Mouse (Mus musculus): ENCODE measurements around the gene Mfsd7a. TPM values are rescaled to one million over a fixed set of nuclear protein-coding genes. Genes with fewer than 3 reads are reported as not detected.
A peak's percentile ranks its signal among the peaks of the same experiment; 100 is the strongest.

Gene Mfsd7a
- polyA plus RNA-seq, 1 experiment from 2014 or later: not detected

GRCm38 (mm10) chr5:108460461-108460860, 11.8 kb upstream of the Mfsd7a start:
- 46% methylated on average over 6 of the region's 6 CpGs for WGBS
- peak; percentile 1; the same call in 1 of the 2 replicates for ATAC-seq (ENCODE audit: low FRiP score)
- H3K9ac ChIP-seq: peak overlapping the region; percentile 99

GRCm38 (mm10) chr5:108458706-108459105, 10.0 kb upstream of the Mfsd7a start:
- Histone ChIP-seq H3K9me3 (no peaks in the 10 kb centered on the region), H3K9ac (no peak overlapping the region), H3K4me2 (no peak overlapping the region), H3K27ac (no peak overlapping the region), H3K4me1 (peaks cover 23% of the 10 kb centered on the region), H3K36me3 (replicated peaks) (no peaks in the 10 kb centered on the region), H3K27me3 (peaks cover 21% of the 10 kb centered on the region), H3K4me3 (replicated peaks) (no peak overlapping the region)
- no peak for ATAC-seq (ENCODE audit: low FRiP score)
- 78% methylated on average over 2 of the region's 2 CpGs for WGBS

More at GRCm38 (mm10) chr5:108460461-108460860, 11.8 kb upstream of the Mfsd7a start:
- H3K36me3 ChIP-seq (replicated peaks): no peaks in the 10 kb centered on the region
- no peak overlapping the region for H3K27ac ChIP-seq
- peaks cover 38% of the 10 kb centered on the region for H3K4me1 ChIP-seq
- peaks cover 21% of the 10 kb centered on the region for H3K27me3 ChIP-seq
- H3K4me3 ChIP-seq (replicated peaks): peak overlapping the region; percentile 89
- H3K4me2 ChIP-seq: peak overlapping the region; percentile 99
- no peaks in the 10 kb centered on the region for H3K9me3 ChIP-seq

GRCm38 (mm10) chr5:108454094-108454493, 5.4 kb upstream of the Mfsd7a start:
- 41% methylated on average over 3 of the region's 3 CpGs for WGBS
- Histone ChIP-seq H3K36me3 (replicated peaks) (no peaks in the 10 kb centered on the region), H3K27me3 (peaks cover 33% of the 10 kb centered on the region), H3K4me3 (replicated peaks) (no peak overlapping the region), H3K27ac (no peak overlapping the region), H3K4me2 (no peak overlapping the region), H3K9me3 (no peaks in the 10 kb centered on the region), H3K4me1 (no peaks in the 10 kb centered on the region), H3K9ac (no peak overlapping the region)
- ATAC-seq (ENCODE audit: low FRiP score): no peak

GRCm38 (mm10) chr5:108452422-108452821, 3.7 kb upstream of the Mfsd7a start:
- ATAC-seq (ENCODE audit: low FRiP score): no peak
- H3K4me1 ChIP-seq: peaks cover 7% of the 10 kb centered on the region

GRCm38 (mm10) chr5:108451611-108452010, 2.9 kb upstream of the Mfsd7a start:
- Histone ChIP-seq H3K27ac (no peak overlapping the region), H3K4me3 (replicated peaks) (no peak overlapping the region), H3K9me3 (no peaks in the 10 kb centered on the region), H3K9ac (no peak overlapping the region), H3K4me1 (peaks cover 7% of the 10 kb centered on the region), H3K27me3 (peaks cover 44% of the 10 kb centered on the region), H3K36me3 (replicated peaks) (no peaks in the 10 kb centered on the region), H3K4me2 (no peak overlapping the region)
- WGBS: 74% methylated on average over 1 of the region's 1 CpGs
- no peak for ATAC-seq (ENCODE audit: low FRiP score)

More at GRCm38 (mm10) chr5:108452422-108452821, 3.7 kb upstream of the Mfsd7a start:
- no peak overlapping the region for H3K4me2 ChIP-seq
- H3K27me3 ChIP-seq: peaks cover 37% of the 10 kb centered on the region
- no peak overlapping the region for H3K9ac ChIP-seq
- no peaks in the 10 kb centered on the region for H3K36me3 ChIP-seq (replicated peaks)
- H3K9me3 ChIP-seq: no peaks in the 10 kb centered on the region
- no peak overlapping the region for H3K27ac ChIP-seq
- 96% methylated on average over 1 of the region's 1 CpGs for WGBS
- H3K4me3 ChIP-seq (replicated peaks): no peak overlapping the region

GRCm38 (mm10) chr5:108450837-108451540, 2.3 kb upstream of the Mfsd7a start:
- WGBS: 78% methylated on average over 8 of the region's 8 CpGs
- Histone ChIP-seq H3K9me3 (no peaks in the 10 kb centered on the region), H3K27ac (no peak overlapping the region), H3K4me2 (no peak overlapping the region), H3K27me3 (peaks cover 43% of the 10 kb centered on the region), H3K9ac (no peak overlapping the region), H3K4me1 (peaks cover 7% of the 10 kb centered on the region), H3K4me3 (replicated peaks) (no peak overlapping the region), H3K36me3 (replicated peaks) (no peaks in the 10 kb centered on the region)
- no peak for ATAC-seq (ENCODE audit: low FRiP score)

GRCm38 (mm10) chr5:108447857-108448256, 834 bp downstream of the Mfsd7a start:
- ATAC-seq (ENCODE audit: low FRiP score): no peak
- no peak overlapping the region for H3K4me3 ChIP-seq (replicated peaks)
- H3K27ac ChIP-seq: no peak overlapping the region
- peaks cover 42% of the 10 kb centered on the region for H3K27me3 ChIP-seq
- no peaks in the 10 kb centered on the region for H3K9me3 ChIP-seq
- no peaks in the 10 kb centered on the region for H3K36me3 ChIP-seq (replicated peaks)
- H3K4me1 ChIP-seq: peaks cover 7% of the 10 kb centered on the region
- WGBS: 83% methylated on average over 7 of the region's 7 CpGs
- H3K4me2 ChIP-seq: no peak overlapping the region
- no peak overlapping the region for H3K9ac ChIP-seq

GRCm38 (mm10) chr5:108446973-108447372, 1.7 kb downstream of the Mfsd7a start:
- Histone ChIP-seq H3K4me1 (peaks cover 7% of the 10 kb centered on the region), H3K9me3 (no peaks in the 10 kb centered on the region), H3K36me3 (replicated peaks) (no peaks in the 10 kb centered on the region), H3K27me3 (peaks cover 37% of the 10 kb centered on the region), H3K4me3 (replicated peaks) (no peak overlapping the region), H3K27ac (no peak overlapping the region), H3K4me2 (no peak overlapping the region), H3K9ac (no peak overlapping the region)
- WGBS: 91% methylated on average over 3 of the region's 3 CpGs
- ATAC-seq (ENCODE audit: low FRiP score): no peak

GRCm38 (mm10) chr5:108436101-108436500, 12.6 kb downstream of the Mfsd7a start:
- H3K27me3 ChIP-seq: peaks cover 15% of the 10 kb centered on the region; the same call in 1 of the 2 replicates
- H3K27ac ChIP-seq: no peak overlapping the region
- H3K4me2 ChIP-seq: no peak overlapping the region
- no peaks in the 10 kb centered on the region for H3K9me3 ChIP-seq
- no peak for ATAC-seq (ENCODE audit: low FRiP score)
- H3K4me3 ChIP-seq (replicated peaks): no peak overlapping the region
- 72% methylated on average over 2 of the region's 2 CpGs for WGBS
- peaks cover 14% of the 10 kb centered on the region for H3K4me1 ChIP-seq
- no peak overlapping the region for H3K9ac ChIP-seq
- peaks cover 17% of the 10 kb centered on the region for H3K36me3 ChIP-seq (replicated peaks)

GRCm38 (mm10) chr5:108433804-108434587, 14.7 kb downstream of the Mfsd7a start, which contains the start of gene Atp5k:
Atp5k (minus strand) TSS chr5:108434448.
- H3K27me3 ChIP-seq: peaks cover 15% of the 10 kb centered on the region; the same call in 1 of the 2 replicates
- peaks cover 14% of the 10 kb centered on the region for H3K4me1 ChIP-seq
- WGBS: 1% methylated on average over 42 of the region's 42 CpGs
- peak within 1 kb of the TSS; percentile 94 for H3K4me2 ChIP-seq
- ATAC-seq (ENCODE audit: low FRiP score): peak; percentile 91
- H3K36me3 ChIP-seq (replicated peaks): peaks cover 32% of the 10 kb centered on the region
- peak within 1 kb of the TSS; percentile 95 for H3K9ac ChIP-seq
- H3K4me3 ChIP-seq (replicated peaks): peak within 1 kb of the TSS; percentile 88
- H3K9me3 ChIP-seq: no peaks in the 10 kb centered on the region
- 0 out of 2 replicates have a peak within 1 kb of the TSS, but pooled peaks have one; percentile 42 for H3K27ac ChIP-seq

- H3K4me3 ChIP-seq (replicated peaks): no peak overlapping the region
- ATAC-seq (ENCODE audit: low FRiP score): no peak
- 94% methylated on average over 6 of the region's 6 CpGs for WGBS
Measured at GRCm38 (mm10) chr5:108431196-108431595, 17.5 kb downstream of the Mfsd7a start.

GRCm38 (mm10) chr5:108427186-108427585, 21.5 kb downstream of the Mfsd7a start:
- no peaks in the 10 kb centered on the region for H3K27me3 ChIP-seq
- no peak overlapping the region for H3K4me2 ChIP-seq
- peaks cover 24% of the 10 kb centered on the region for H3K36me3 ChIP-seq (replicated peaks)
- WGBS: 65% methylated on average over 1 of the region's 1 CpGs
- no peak overlapping the region for H3K4me3 ChIP-seq (replicated peaks)
- H3K4me1 ChIP-seq: no peaks in the 10 kb centered on the region
- 0 out of 2 replicates have a peak, but pooled peaks have one; percentile 44 for ATAC-seq (ENCODE audit: low FRiP score)
- H3K27ac ChIP-seq: no peak overlapping the region
- H3K9me3 ChIP-seq: no peaks in the 10 kb centered on the region
- no peak overlapping the region for H3K9ac ChIP-seq

More at GRCm38 (mm10) chr5:108431196-108431595, 17.5 kb downstream of the Mfsd7a start:
- Histone ChIP-seq H3K4me1 (peaks cover 14% of the 10 kb centered on the region), H3K9me3 (no peaks in the 10 kb centered on the region), H3K4me2 (no peak overlapping the region), H3K27ac (no peak overlapping the region), H3K36me3 (replicated peaks) (peaks cover 32% of the 10 kb centered on the region), H3K27me3 (peaks cover 7% of the 10 kb centered on the region; the same call in 1 of the 2 replicates), H3K9ac (no peak overlapping the region)
